Mouse (Mus musculus): ENCODE measurements around the gene Actn4. TPM values are rescaled to one million over a fixed set of nuclear protein-coding genes. Genes with fewer than 3 reads are reported as not detected.

Actn4 gene
- total and polyA plus RNA-seq, 2 experiments from 2014 or later = 71.2 to 103 TPM

DNA sequence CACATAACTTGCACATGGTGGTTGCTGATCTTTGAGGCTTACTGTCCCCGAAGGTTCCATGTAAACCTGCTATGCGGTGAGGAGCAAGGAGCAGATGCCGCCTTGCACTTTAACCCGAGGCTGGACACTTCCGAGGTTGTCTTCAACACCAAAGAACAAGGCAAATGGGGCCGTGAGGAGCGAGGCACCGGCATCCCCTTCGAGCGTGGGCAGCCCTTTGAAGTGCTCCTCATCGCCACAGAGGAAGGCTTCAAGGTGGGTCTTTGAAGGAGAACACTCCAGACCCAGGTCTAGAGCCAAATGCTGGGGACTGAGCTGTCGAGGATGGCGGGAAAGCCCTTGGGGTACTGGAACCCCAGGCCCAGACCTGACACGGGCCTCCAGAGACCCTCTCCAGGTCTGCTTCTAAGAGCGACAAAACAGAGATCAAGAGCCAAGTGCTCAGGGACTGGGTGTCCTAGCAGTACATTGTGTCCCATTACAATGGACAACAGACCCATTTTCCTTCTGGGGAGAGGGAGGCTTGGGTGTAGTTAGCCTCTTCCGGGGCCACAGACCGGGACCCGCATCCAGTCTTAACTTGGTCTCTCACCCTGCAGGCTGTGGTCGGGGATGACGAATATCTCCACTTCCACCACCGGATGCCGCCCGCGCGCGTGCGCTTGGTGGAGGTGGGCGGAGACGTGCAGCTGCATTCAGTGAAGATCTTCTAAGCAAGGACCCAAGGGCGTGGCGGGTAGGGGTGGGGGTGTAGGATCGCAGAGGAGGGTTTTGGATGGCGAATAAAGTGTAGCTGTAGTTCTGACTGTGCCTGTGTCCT lies 96.4 kb downstream of the Actn4 start:
- Histone ChIP-seq H3K27me3 (ENCODE audit: insufficient read depth, low read length) (no peaks in the 10 kb centered on the region), H3K36me3 (ENCODE audit: insufficient read depth) (no peaks in the 10 kb centered on the region), H3K4me1 (ENCODE audit: insufficient read depth) (no peaks in the 10 kb centered on the region), H3K4me2 (ENCODE audit: low read depth) (peak overlapping the region; percentile 49), H3K27ac (ENCODE audit: low read depth, low read length) (no peak overlapping the region), H3K4me3 (ENCODE audit: low read depth, low read length) (peak overlapping the region; percentile 18; the same call in 1 of the 2 replicates), H3K9me3 (ENCODE audit: low read length) (no peaks in the 10 kb centered on the region), H3K9ac (peak overlapping the region; percentile 39)
- WGBS = 46% methylated on average over 33 of the region's 33 CpGs
- ATAC-seq (peak; percentile 83), DNase-seq (peak; percentile 70)
- TF ChIP-seq CTCF (IDR thresholded peaks at IDR 0.05; ENCODE audit: low read depth) = peak; percentile 49

DNA sequence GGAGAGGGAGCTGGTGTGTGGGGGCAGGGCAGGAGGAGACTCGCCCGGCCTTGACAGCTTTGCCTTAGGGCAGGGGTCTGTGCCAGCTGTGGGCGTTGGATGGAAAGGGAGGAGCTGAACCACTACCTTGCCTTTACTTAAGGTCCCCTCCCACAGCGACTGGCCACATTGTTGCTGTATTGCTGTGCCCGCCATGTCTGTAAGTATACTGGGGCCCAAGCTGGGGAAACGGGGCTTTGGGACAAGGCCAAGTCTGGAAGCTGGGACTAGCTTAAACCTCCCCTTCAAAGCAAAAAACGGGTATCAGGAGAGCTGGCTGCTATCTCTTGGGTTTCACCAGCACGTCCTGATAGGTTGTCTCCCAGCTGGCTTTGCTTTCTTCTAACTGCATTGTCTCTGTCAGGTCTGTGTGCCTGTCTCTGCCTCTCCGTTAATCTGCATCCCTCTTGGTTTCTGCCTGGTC lies 97.8 kb downstream of the Actn4 start:
- H3K27me3 ChIP-seq (ENCODE audit: insufficient read depth, low read length) = no peaks in the 10 kb centered on the region
- H3K9ac ChIP-seq = no peak overlapping the region
- H3K27ac ChIP-seq (ENCODE audit: low read depth, low read length) = no peak overlapping the region
- ATAC-seq (no peak), DNase-seq (no peak)
- no peaks in the 10 kb centered on the region for H3K4me1 ChIP-seq (ENCODE audit: insufficient read depth)
- H3K36me3 ChIP-seq (ENCODE audit: insufficient read depth) = no peaks in the 10 kb centered on the region
- TF ChIP-seq CTCF (IDR thresholded peaks at IDR 0.05; ENCODE audit: low read depth) = no peak
- no peaks in the 10 kb centered on the region for H3K9me3 ChIP-seq (ENCODE audit: low read length)
- WGBS = 36% methylated on average over 9 of the region's 9 CpGs
- no peak overlapping the region for H3K4me2 ChIP-seq (ENCODE audit: low read depth)
- no peak overlapping the region for H3K4me3 ChIP-seq (ENCODE audit: low read depth, low read length)

DNA sequence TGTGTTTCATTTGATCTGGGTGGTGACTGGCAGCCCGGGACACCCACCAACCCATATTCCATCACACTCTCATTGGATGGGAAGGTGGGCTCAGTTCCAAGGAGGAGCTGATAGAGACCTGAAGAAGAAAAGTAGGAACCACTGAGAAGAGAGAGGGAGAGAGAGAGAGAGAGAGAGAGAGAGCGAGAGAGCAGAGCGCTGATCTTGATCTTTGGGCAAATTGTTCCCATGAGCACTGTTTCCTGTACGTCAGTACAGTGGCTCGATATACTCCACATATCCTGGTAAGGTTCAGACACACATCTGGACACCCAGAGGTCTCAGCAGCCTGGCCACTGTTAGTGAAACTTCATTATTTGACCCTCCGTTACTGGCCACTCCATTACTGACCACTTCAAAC lies 98.6 kb downstream of the Actn4 start, which contains the start of gene Lgals7:
Gene Lgals7, plus strand, starts transcription at position 314 of the 400 bp plus-strand sequence.
- Histone ChIP-seq H3K9ac (no peak within 1 kb of the TSS), H3K4me1 (ENCODE audit: insufficient read depth) (no peaks in the 10 kb centered on the region), H3K27ac (ENCODE audit: low read depth, low read length) (no peak within 1 kb of the TSS), H3K4me2 (ENCODE audit: low read depth) (no peak within 1 kb of the TSS), H3K4me3 (ENCODE audit: low read depth, low read length) (no peak within 1 kb of the TSS), H3K9me3 (ENCODE audit: low read length) (no peaks in the 10 kb centered on the region), H3K27me3 (ENCODE audit: insufficient read depth, low read length) (no peaks in the 10 kb centered on the region), H3K36me3 (ENCODE audit: insufficient read depth) (no peaks in the 10 kb centered on the region)
- DNase-seq = no peak
- no peak for ATAC-seq
- no peak for TF ChIP-seq CTCF (IDR thresholded peaks at IDR 0.05; ENCODE audit: low read depth)
- 88% methylated on average over 6 of the region's 6 CpGs for WGBS

DNA sequence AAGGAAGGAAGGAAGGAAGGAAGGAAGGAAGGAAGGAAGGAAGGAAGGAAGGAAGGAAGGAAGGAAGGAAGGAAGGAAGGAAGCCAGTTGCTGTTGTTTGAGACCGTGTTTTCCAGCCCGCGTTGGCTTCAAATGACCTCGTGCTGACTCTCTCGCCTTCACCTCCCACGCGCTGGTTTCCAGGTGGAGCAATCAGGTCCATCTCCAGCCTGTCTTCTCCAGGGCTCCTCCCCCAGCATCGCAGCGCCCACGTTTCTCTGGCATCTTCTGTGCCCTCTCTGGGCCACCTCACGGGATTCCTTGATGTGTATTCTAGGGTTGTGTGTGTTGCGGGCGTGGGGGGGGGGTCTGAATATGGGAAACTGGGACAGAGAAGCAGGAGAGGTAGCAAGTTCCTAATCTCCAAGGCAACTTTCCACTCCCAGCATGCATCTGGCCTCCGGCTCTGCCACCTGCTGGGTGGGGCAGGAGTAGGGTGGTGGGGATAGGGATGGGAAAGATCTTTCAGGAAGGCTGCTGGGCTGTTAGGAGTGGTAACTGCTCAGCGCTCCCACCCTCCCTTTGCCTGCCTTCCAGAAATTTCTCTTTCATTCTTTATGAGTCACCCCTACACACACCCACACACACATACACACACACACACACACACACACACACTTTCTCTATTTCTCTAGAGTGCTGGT lies 99.2 kb downstream of the Actn4 start:
- 86% methylated on average over 15 of the region's 15 CpGs for WGBS
- Histone ChIP-seq H3K4me3 (ENCODE audit: low read depth, low read length) (no peak overlapping the region), H3K9me3 (ENCODE audit: low read length) (no peaks in the 10 kb centered on the region), H3K9ac (no peak overlapping the region), H3K4me2 (ENCODE audit: low read depth) (no peak overlapping the region), H3K4me1 (ENCODE audit: insufficient read depth) (no peaks in the 10 kb centered on the region), H3K36me3 (ENCODE audit: insufficient read depth) (no peaks in the 10 kb centered on the region), H3K27me3 (ENCODE audit: insufficient read depth, low read length) (no peaks in the 10 kb centered on the region), H3K27ac (ENCODE audit: low read depth, low read length) (no peak overlapping the region)
- no peak for DNase-seq
- no peak for TF ChIP-seq CTCF (IDR thresholded peaks at IDR 0.05; ENCODE audit: low read depth)
- ATAC-seq = peak; percentile 8; the same call in 1 of the 2 replicates

DNA sequence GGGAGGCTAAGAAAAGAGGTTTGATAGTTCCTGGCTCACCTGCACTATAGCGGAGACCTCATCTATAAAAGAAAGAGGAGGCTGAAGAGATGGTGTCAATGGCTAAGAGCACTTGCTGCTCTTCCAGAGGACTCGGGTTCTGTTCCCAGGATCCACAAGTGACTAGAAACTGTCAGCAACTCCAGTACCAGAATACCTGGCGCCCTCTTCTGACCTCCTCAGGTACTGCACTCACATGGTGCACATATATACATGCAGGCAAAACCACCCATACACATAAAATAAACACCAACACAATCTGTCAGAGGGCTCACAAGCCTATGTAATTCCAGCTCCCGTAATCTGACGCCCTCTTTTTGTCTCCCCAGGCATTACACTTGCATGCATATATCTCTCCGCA lies 101.2 kb downstream of the Actn4 start:
- H3K36me3 ChIP-seq (ENCODE audit: insufficient read depth) = no peaks in the 10 kb centered on the region
- no peak for DNase-seq
- H3K4me1 ChIP-seq (ENCODE audit: insufficient read depth) = no peaks in the 10 kb centered on the region
- no peak for ATAC-seq
- TF ChIP-seq CTCF (IDR thresholded peaks at IDR 0.05; ENCODE audit: low read depth) = 0 out of 2 replicates have a peak, but pooled peaks have one; percentile 8
- no peak overlapping the region for H3K4me3 ChIP-seq (ENCODE audit: low read depth, low read length)
- H3K27ac ChIP-seq (ENCODE audit: low read depth, low read length) = no peak overlapping the region
- no peak overlapping the region for H3K4me2 ChIP-seq (ENCODE audit: low read depth)
- WGBS = 86% methylated on average over 6 of the region's 6 CpGs
- no peak overlapping the region for H3K9ac ChIP-seq
- no peaks in the 10 kb centered on the region for H3K27me3 ChIP-seq (ENCODE audit: insufficient read depth, low read length)
- no peaks in the 10 kb centered on the region for H3K9me3 ChIP-seq (ENCODE audit: low read length)

DNA sequence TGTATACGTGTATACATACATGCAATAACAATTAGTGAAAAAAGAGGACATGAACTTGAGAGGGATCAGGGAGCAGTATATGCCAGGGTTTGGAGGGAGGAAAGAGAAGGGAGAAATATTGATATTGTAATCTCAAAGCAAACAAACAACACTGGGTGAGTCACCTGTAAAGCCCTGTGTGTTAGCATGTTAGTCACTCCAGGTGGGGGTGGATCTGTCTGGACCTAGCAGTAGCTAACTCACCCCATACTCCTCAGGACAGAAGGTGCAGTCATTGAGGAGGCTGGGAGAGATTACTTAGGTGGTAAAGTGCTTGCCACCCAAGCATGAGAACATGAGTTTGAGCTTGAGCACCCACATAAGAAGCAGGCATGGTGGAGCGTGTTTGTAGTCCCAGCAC lies 102.2 kb downstream of the Actn4 start:
- H3K27ac ChIP-seq (ENCODE audit: low read depth, low read length) = no peak overlapping the region
- no peaks in the 10 kb centered on the region for H3K36me3 ChIP-seq (ENCODE audit: insufficient read depth)
- no peak for DNase-seq
- no peak overlapping the region for H3K4me2 ChIP-seq (ENCODE audit: low read depth)
- H3K9me3 ChIP-seq (ENCODE audit: low read length) = no peaks in the 10 kb centered on the region
- H3K4me3 ChIP-seq (ENCODE audit: low read depth, low read length) = no peak overlapping the region
- no peak overlapping the region for H3K9ac ChIP-seq
- no peaks in the 10 kb centered on the region for H3K27me3 ChIP-seq (ENCODE audit: insufficient read depth, low read length)
- no peak for TF ChIP-seq CTCF (IDR thresholded peaks at IDR 0.05; ENCODE audit: low read depth)
- no peak for ATAC-seq
- 94% methylated on average over 2 of the region's 2 CpGs for WGBS
- no peaks in the 10 kb centered on the region for H3K4me1 ChIP-seq (ENCODE audit: insufficient read depth)

DNA sequence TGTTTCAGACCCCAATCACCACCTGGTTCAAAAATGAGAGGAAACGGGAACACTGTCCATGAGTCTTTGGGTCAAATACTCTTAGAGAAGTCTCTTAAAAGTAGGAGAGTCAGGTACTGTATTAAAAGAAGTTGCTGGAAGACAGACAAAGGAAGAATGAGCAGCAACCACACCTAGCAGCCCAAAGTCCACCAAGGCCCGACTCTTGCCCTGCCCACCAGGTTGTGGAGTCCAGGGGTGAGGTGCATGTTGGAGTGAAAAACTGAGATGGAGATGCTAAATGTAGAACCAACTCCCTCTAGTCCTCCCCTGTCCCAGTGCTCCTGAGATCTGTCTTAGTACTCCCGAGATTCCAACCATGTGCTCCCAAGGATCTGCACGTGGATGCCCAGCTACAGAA lies 111.5 kb downstream of the Actn4 start:
- no peak for TF ChIP-seq CTCF (IDR thresholded peaks at IDR 0.05; ENCODE audit: low read depth)
- no peaks in the 10 kb centered on the region for H3K9me3 ChIP-seq (ENCODE audit: low read length)
- WGBS = 84% methylated on average over 4 of the region's 4 CpGs

More for the DNA sequence above, 111.5 kb downstream of the Actn4 start:
- Histone ChIP-seq H3K4me1 (ENCODE audit: insufficient read depth) (no peaks in the 10 kb centered on the region), H3K4me2 (ENCODE audit: low read depth) (no peak overlapping the region), H3K27me3 (ENCODE audit: insufficient read depth, low read length) (no peaks in the 10 kb centered on the region), H3K4me3 (ENCODE audit: low read depth, low read length) (no peak overlapping the region), H3K27ac (ENCODE audit: low read depth, low read length) (no peak overlapping the region), H3K36me3 (ENCODE audit: insufficient read depth) (no peaks in the 10 kb centered on the region), H3K9ac (no peak overlapping the region)
- ATAC-seq = no peak
- DNase-seq = no peak

Data from forebrain, postnatal 0 days (tissue).